Mouse (Mus musculus): Measurements from ENCODE around the gene Vwa3a. TPM values are rescaled to one million over a fixed set of nuclear protein-coding genes. Genes with fewer than 3 reads are reported as not detected.

Gene Vwa3a
- polyA plus RNA-seq, 1 experiment from 2014 or later = 0.04 TPM

- H3K36me3 ChIP-seq (ENCODE audit: control insufficient read depth, insufficient read depth, low read length) = no peaks in the 10 kb centered on the region
- no peak overlapping the region for H3K9ac ChIP-seq (ENCODE audit: low read length)
- H3K27me3 ChIP-seq (ENCODE audit: control insufficient read depth, insufficient read depth, low read length) = peaks cover 7% of the 10 kb centered on the region; the same call in 1 of the 2 replicates
- H3K27ac ChIP-seq (replicated peaks; ENCODE audit: low read depth, low read length) = no peak overlapping the region
- peaks cover 3% of the 10 kb centered on the region; the same call in 1 of the 2 replicates for H3K4me1 ChIP-seq (ENCODE audit: control insufficient read depth, insufficient read depth, low read length)
- H3K9me3 ChIP-seq (ENCODE audit: control insufficient read depth, low read length) = no peaks in the 10 kb centered on the region
- DNase-seq (ENCODE audit: low spot score) = no peak
- peak overlapping the region; percentile 54; the same call in 1 of the 2 replicates for H3K4me3 ChIP-seq (ENCODE audit: low read depth, low read length)
- 61% methylated on average over 6 of the region's 6 CpGs for whole genome bisulfite sequencing
- H3K4me2 ChIP-seq (ENCODE audit: low read depth, severe bottlenecking) = peak overlapping the region; percentile 44; the same call in 1 of the 2 replicates
- no peak for ATAC-seq (ENCODE audit: insufficient number of reproducible peaks, low FRiP score, low TSS enrichment, low read depth)
Observed at GRCm38 (mm10) chr7:120834426-120834825, 95.3 kb downstream of the Vwa3a start.

- no peak overlapping the region for H3K9ac ChIP-seq (ENCODE audit: low read length)
- H3K4me3 ChIP-seq (ENCODE audit: low read depth, low read length) = peak overlapping the region; percentile 54
- peak overlapping the region; percentile 44 for H3K4me2 ChIP-seq (ENCODE audit: low read depth, severe bottlenecking)
- H3K36me3 ChIP-seq (ENCODE audit: control insufficient read depth, insufficient read depth, low read length) = no peaks in the 10 kb centered on the region
- peaks cover 4% of the 10 kb centered on the region; the same call in 1 of the 2 replicates for H3K27me3 ChIP-seq (ENCODE audit: control insufficient read depth, insufficient read depth, low read length)
- H3K4me1 ChIP-seq (ENCODE audit: control insufficient read depth, insufficient read depth, low read length) = peaks cover 3% of the 10 kb centered on the region; the same call in 1 of the 2 replicates
- WGBS = 22% methylated on average over 14 of the region's 14 CpGs
- no peaks in the 10 kb centered on the region for H3K9me3 ChIP-seq (ENCODE audit: control insufficient read depth, low read length)
- ATAC-seq (ENCODE audit: insufficient number of reproducible peaks, low FRiP score, low TSS enrichment, low read depth) = peak; percentile 65; the same call in 1 of the 2 replicates
- H3K27ac ChIP-seq (replicated peaks; ENCODE audit: low read depth, low read length) = no peak overlapping the region
- DNase-seq (ENCODE audit: low spot score) = peak; percentile 77
Observed at GRCm38 (mm10) chr7:120834863-120835372, 95.8 kb downstream of the Vwa3a start.

- no peaks in the 10 kb centered on the region for H3K36me3 ChIP-seq (ENCODE audit: control insufficient read depth, insufficient read depth, low read length)
- H3K4me1 ChIP-seq (ENCODE audit: control insufficient read depth, insufficient read depth, low read length) = no peaks in the 10 kb centered on the region; the same call in 1 of the 2 replicates
- H3K4me3 ChIP-seq (ENCODE audit: low read depth, low read length) = peak overlapping the region; percentile 54
- H3K27ac ChIP-seq (replicated peaks; ENCODE audit: low read depth, low read length) = no peak overlapping the region
- ATAC-seq (ENCODE audit: insufficient number of reproducible peaks, low FRiP score, low TSS enrichment, low read depth) (peak; percentile 89), DNase-seq (ENCODE audit: low spot score) (peak; percentile 98)
- no peaks in the 10 kb centered on the region for H3K9me3 ChIP-seq (ENCODE audit: control insufficient read depth, low read length)
- H3K9ac ChIP-seq (ENCODE audit: low read length) = peak overlapping the region; percentile 28
- H3K27me3 ChIP-seq (ENCODE audit: control insufficient read depth, insufficient read depth, low read length) = no peaks in the 10 kb centered on the region
- WGBS = 1% methylated on average over 41 of the region's 41 CpGs
- H3K4me2 ChIP-seq (ENCODE audit: low read depth, severe bottlenecking) = peak overlapping the region; percentile 44
Observed at GRCm38 (mm10) chr7:120835449-120836359, 96.6 kb downstream of the Vwa3a start.

GRCm38 (mm10) chr7:120836361-120836760, 97.2 kb downstream of the Vwa3a start:
- DNase-seq (ENCODE audit: low spot score) = peak; percentile 67
- no peaks in the 10 kb centered on the region for H3K36me3 ChIP-seq (ENCODE audit: control insufficient read depth, insufficient read depth, low read length)
- H3K4me3 ChIP-seq (ENCODE audit: low read depth, low read length) = peak overlapping the region; percentile 54
- ATAC-seq (ENCODE audit: insufficient number of reproducible peaks, low FRiP score, low TSS enrichment, low read depth) = no peak
- H3K4me1 ChIP-seq (ENCODE audit: control insufficient read depth, insufficient read depth, low read length) = no peaks in the 10 kb centered on the region
- no peaks in the 10 kb centered on the region for H3K27me3 ChIP-seq (ENCODE audit: control insufficient read depth, insufficient read depth, low read length)
- H3K9ac ChIP-seq (ENCODE audit: low read length) = no peak overlapping the region; the same call in 1 of the 2 replicates
- H3K9me3 ChIP-seq (ENCODE audit: control insufficient read depth, low read length) = no peaks in the 10 kb centered on the region
- WGBS = 7% methylated on average over 12 of the region's 12 CpGs
- no peak overlapping the region for H3K27ac ChIP-seq (replicated peaks; ENCODE audit: low read depth, low read length)
- peak overlapping the region; percentile 25 for H3K4me2 ChIP-seq (ENCODE audit: low read depth, severe bottlenecking)

GRCm38 (mm10) chr7:120838436-120839160, 99.5 kb downstream of the Vwa3a start:
- H3K9ac ChIP-seq (ENCODE audit: low read length) = no peak overlapping the region
- ATAC-seq (ENCODE audit: insufficient number of reproducible peaks, low FRiP score, low TSS enrichment, low read depth) = no peak
- no peak overlapping the region for H3K27ac ChIP-seq (replicated peaks; ENCODE audit: low read depth, low read length)

GRCm38 (mm10) chr7:120839786-120840185, 100.7 kb downstream of the Vwa3a start:
- no peaks in the 10 kb centered on the region for H3K9me3 ChIP-seq (ENCODE audit: control insufficient read depth, low read length)
- H3K4me3 ChIP-seq (ENCODE audit: low read depth, low read length) = no peak overlapping the region
- 77% methylated on average over 2 of the region's 2 CpGs for WGBS
- no peak overlapping the region for H3K9ac ChIP-seq (ENCODE audit: low read length)
- no peaks in the 10 kb centered on the region; the same call in 1 of the 2 replicates for H3K4me1 ChIP-seq (ENCODE audit: control insufficient read depth, insufficient read depth, low read length)
- H3K4me2 ChIP-seq (ENCODE audit: low read depth, severe bottlenecking) = no peak overlapping the region
- H3K27me3 ChIP-seq (ENCODE audit: control insufficient read depth, insufficient read depth, low read length) = no peaks in the 10 kb centered on the region
- no peak overlapping the region for H3K27ac ChIP-seq (replicated peaks; ENCODE audit: low read depth, low read length)
- ATAC-seq (ENCODE audit: insufficient number of reproducible peaks, low FRiP score, low TSS enrichment, low read depth) (no peak), DNase-seq (ENCODE audit: low spot score) (no peak)
- H3K36me3 ChIP-seq (ENCODE audit: control insufficient read depth, insufficient read depth, low read length) = no peaks in the 10 kb centered on the region

More at GRCm38 (mm10) chr7:120838436-120839160, 99.5 kb downstream of the Vwa3a start:
- H3K4me1 ChIP-seq (ENCODE audit: control insufficient read depth, insufficient read depth, low read length) = no peaks in the 10 kb centered on the region
- no peaks in the 10 kb centered on the region for H3K9me3 ChIP-seq (ENCODE audit: control insufficient read depth, low read length)
- 60% methylated on average over 5 of the region's 5 CpGs for WGBS
- no peak overlapping the region for H3K4me3 ChIP-seq (ENCODE audit: low read depth, low read length)
- DNase-seq (ENCODE audit: low spot score) = no peak
- H3K27me3 ChIP-seq (ENCODE audit: control insufficient read depth, insufficient read depth, low read length) = no peaks in the 10 kb centered on the region
- H3K36me3 ChIP-seq (ENCODE audit: control insufficient read depth, insufficient read depth, low read length) = no peaks in the 10 kb centered on the region
- H3K4me2 ChIP-seq (ENCODE audit: low read depth, severe bottlenecking) = no peak overlapping the region

GRCm38 (mm10) chr7:120842345-120843036, 103.4 kb downstream of the Vwa3a start, which contains the start of gene Eef2k:
TSS of gene Eef2k (plus strand) at chr7:120842831.
- peak; percentile 91 for DNase-seq (ENCODE audit: low spot score)
- H3K4me1 ChIP-seq (ENCODE audit: control insufficient read depth, insufficient read depth, low read length) = peaks cover 2% of the 10 kb centered on the region; the same call in 1 of the 2 replicates
- peak within 1 kb of the TSS; percentile 64 for H3K4me3 ChIP-seq (ENCODE audit: low read depth, low read length)
- H3K4me2 ChIP-seq (ENCODE audit: low read depth, severe bottlenecking) = peak within 1 kb of the TSS; percentile 79
- WGBS = 4% methylated on average over 25 of the region's 35 CpGs
- peak within 1 kb of the TSS; percentile 83 for H3K9ac ChIP-seq (ENCODE audit: low read length)
- peak within 1 kb of the TSS; percentile 82 for H3K27ac ChIP-seq (replicated peaks; ENCODE audit: low read depth, low read length)
- no peaks in the 10 kb centered on the region for H3K9me3 ChIP-seq (ENCODE audit: control insufficient read depth, low read length)
- ATAC-seq (ENCODE audit: insufficient number of reproducible peaks, low FRiP score, low TSS enrichment, low read depth) = peak; percentile 95
- H3K36me3 ChIP-seq (ENCODE audit: control insufficient read depth, insufficient read depth, low read length) = no peaks in the 10 kb centered on the region
- no peaks in the 10 kb centered on the region for H3K27me3 ChIP-seq (ENCODE audit: control insufficient read depth, insufficient read depth, low read length)
